Mouse (Mus musculus) kidney, adult 2 months (tissue): ENCODE measurements around the gene Nemf. TPM values are rescaled to one million over a fixed set of nuclear protein-coding genes. Genes with fewer than 3 reads are reported as not detected.

Experiments used
- DNase-seq: peaks from one replicate; pipeline ENCODE4 v3.0.0; 2021
- H3K27ac ChIP-seq: fragments of 200-500 bp; 2 replicates; pipeline ENCODE4 v1.5.1; 2012; ENCODE audit warnings: low read depth, low read length, control low read depth, inconsistent platforms; ENCODE audit not compliant: insufficient read depth
- H3K27me3 ChIP-seq: fragments of 200-500 bp; replicated peaks from 2 replicates; pipeline ENCODE4 v1.6.1; 2012; ENCODE audit warnings: mild to moderate bottlenecking, moderate library complexity, low read length, inconsistent platforms; ENCODE audit not compliant: control insufficient read depth, insufficient read depth
- H3K36me3 ChIP-seq: fragments of 200-500 bp; 2 replicates; pipeline ENCODE4 v1.6.1; 2012; ENCODE audit warnings: mild to moderate bottlenecking, moderate library complexity, low read length, inconsistent platforms; ENCODE audit not compliant: control insufficient read depth, insufficient read depth
- H3K4me1 ChIP-seq: fragments of 200-500 bp; 2 replicates; pipeline ENCODE4 v1.6.1; 2011; ENCODE audit warnings: low read length; ENCODE audit not compliant: control insufficient read depth, insufficient read depth
- H3K4me3 ChIP-seq: fragments of 200-500 bp; 2 replicates; pipeline ENCODE4 v1.5.1; 2011; ENCODE audit warnings: mild to moderate bottlenecking, low read depth, low read length, control low read depth; ENCODE audit not compliant: insufficient read depth
- CTCF ChIP-seq: fragments of 200-500 bp; conservative IDR thresholded peaks from 2 replicates; pipeline ENCODE4 v1.5.1; 2011; ENCODE audit warnings: low read depth, mild to moderate bottlenecking, control low read depth, low read length, moderate library complexity, mixed read lengths; ENCODE audit not compliant: insufficient read depth, insufficient read length
- POLR2A ChIP-seq: fragments of 200-500 bp; IDR thresholded peaks from one replicate; pipeline ENCODE4 v1.6.1; 2011; ENCODE audit warnings: low read depth, low read length, control low read depth
- WGBS: fragments of 180-500 bp; shearing (Covaris S2); methylation state at CpG from one replicate; pipeline ENCODE4 v1.1.7; 2018; 5-methylcytosine and 5-hydroxymethylcytosine counted together
- polyA plus RNA-seq: library from polyadenylated mRNA; depleted of rRNA; stranded (reverse); fragments of >200 nt; gene quantifications from 2 replicates; pipeline ENCODE4 v1.2.3, GENCODE M21; 2012

The Nemf gene
- polyA plus RNA-seq, 1 experiment: 4.7 TPM

GRCm38 (mm10) chr12:69304051-69304450 lies 52.9 kb downstream of the Nemf start:
- no peak overlapping the region for H3K27ac ChIP-seq
- peaks cover 1% of the 10 kb centered on the region; the same call in 1 of the 2 replicates for H3K4me1 ChIP-seq
- no peak for DNase-seq
- peaks cover 22% of the 10 kb centered on the region for H3K36me3 ChIP-seq
- 92% methylated on average over 2 of the region's 2 CpGs for WGBS
- no peaks in the 10 kb centered on the region for H3K27me3 ChIP-seq
- TF ChIP-seq CTCF: no peak
- TF ChIP-seq POLR2A: no peak
- H3K4me3 ChIP-seq: no peak overlapping the region

GRCm38 (mm10) chr12:69302171-69302570 lies 54.8 kb downstream of the Nemf start:
- no peaks in the 10 kb centered on the region for H3K27me3 ChIP-seq
- 85% methylated on average over 12 of the region's 12 CpGs for WGBS
- H3K4me1 ChIP-seq: peaks cover 10% of the 10 kb centered on the region
- H3K4me3 ChIP-seq: no peak overlapping the region
- peaks cover 16% of the 10 kb centered on the region for H3K36me3 ChIP-seq
- no peak overlapping the region for H3K27ac ChIP-seq
- TF ChIP-seq CTCF (no peak), POLR2A (no peak)
- DNase-seq: no peak

- Histone ChIP-seq H3K27ac (no peak overlapping the region), H3K27me3 (no peaks in the 10 kb centered on the region), H3K36me3 (peaks cover 11% of the 10 kb centered on the region), H3K4me1 (peaks cover 10% of the 10 kb centered on the region), H3K4me3 (no peak overlapping the region)
- no peak for TF ChIP-seq CTCF
- TF ChIP-seq POLR2A: no peak
- WGBS: 86% methylated on average over 2 of the region's 2 CpGs
- no peak for DNase-seq
Observed at GRCm38 (mm10) chr12:69300391-69300790, 56.6 kb downstream of the Nemf start.

- Histone ChIP-seq H3K27me3 (no peaks in the 10 kb centered on the region), H3K4me1 (peaks cover 10% of the 10 kb centered on the region), H3K27ac (no peak overlapping the region), H3K4me3 (no peak overlapping the region), H3K36me3 (peaks cover 6% of the 10 kb centered on the region)
- no peak for DNase-seq
- WGBS: 81% methylated on average over 3 of the region's 3 CpGs
- no peak for TF ChIP-seq CTCF
- no peak for TF ChIP-seq POLR2A
Observed at GRCm38 (mm10) chr12:69299831-69300230, 57.1 kb downstream of the Nemf start.

- no peaks in the 10 kb centered on the region for H3K27me3 ChIP-seq
- TF ChIP-seq CTCF (no peak), POLR2A (no peak)
- H3K36me3 ChIP-seq: peaks cover 4% of the 10 kb centered on the region; the same call in 1 of the 2 replicates
- H3K4me1 ChIP-seq: peaks cover 10% of the 10 kb centered on the region
- H3K27ac ChIP-seq: peak overlapping the region; percentile 47; the same call in 1 of the 2 replicates
- 15% methylated on average over 12 of the region's 12 CpGs for WGBS
- H3K4me3 ChIP-seq: no peak overlapping the region; the same call in 1 of the 2 replicates
- DNase-seq: peak; percentile 89
Observed at GRCm38 (mm10) chr12:69299231-69299630, 57.7 kb downstream of the Nemf start.

GRCm38 (mm10) chr12:69298281-69298680 lies 58.7 kb downstream of the Nemf start:
- peaks cover 10% of the 10 kb centered on the region for H3K4me1 ChIP-seq
- TF ChIP-seq POLR2A (no peak), CTCF (no peak)
- H3K36me3 ChIP-seq: peaks cover 2% of the 10 kb centered on the region; the same call in 1 of the 2 replicates
- 82% methylated on average over 4 of the region's 4 CpGs for WGBS
- no peak for DNase-seq
- H3K27ac ChIP-seq: no peak overlapping the region
- no peaks in the 10 kb centered on the region for H3K27me3 ChIP-seq
- no peak overlapping the region for H3K4me3 ChIP-seq

- Histone ChIP-seq H3K36me3 (peaks cover 2% of the 10 kb centered on the region; the same call in 1 of the 2 replicates), H3K27me3 (no peaks in the 10 kb centered on the region), H3K27ac (peak overlapping the region; percentile 53; the same call in 1 of the 2 replicates), H3K4me3 (peak overlapping the region; percentile 79), H3K4me1 (peaks cover 10% of the 10 kb centered on the region)
- DNase-seq: peak; percentile 42
- no peak for TF ChIP-seq CTCF
- WGBS: 14% methylated on average over 20 of the region's 20 CpGs
Observed at GRCm38 (mm10) chr12:69297411-69298150, 59.4 kb downstream of the Nemf start.
